ENCODE assay signal across 8 mouse cellular contexts in genomic region chr17:12371310-12371925, GRCm38 (mm10). TPM values are rescaled to one million over a fixed set of nuclear protein-coding genes. Genes with fewer than 3 reads are reported as not detected.
DNase-seq lines count a peak whose midpoint lies in the region; ATAC-seq and TF ChIP-seq lines count a peak whose summit lies in the region.

No protein-coding gene starts in this region.

- no peak for TF ChIP-seq POLR2A in small intestine, adult 2 months (IDR thresholded peaks at IDR 0.05; ENCODE audit: low read depth, low read length)

- no peak for ATAC-seq in embryonic facial prominence, embryonic 13.5 days (ENCODE audit: insufficient number of reproducible peaks, insufficient read depth, low FRiP score, low TSS enrichment, low read depth)
- no peak for ATAC-seq in hindbrain, embryonic 14.5 days (ENCODE audit: low FRiP score)
- peak; percentile 30; the same call in 1 of the 2 replicates for ATAC-seq in lung, postnatal 0 days

- no peaks in the 10 kb centered on the region for H3K9me3 ChIP-seq in embryonic facial prominence, embryonic 13.5 days
- no peaks in the 10 kb centered on the region for H3K9me3 ChIP-seq in hindbrain, embryonic 14.5 days (ENCODE audit: control insufficient read depth, low read length)
- H3K9me3 ChIP-seq in lung, postnatal 0 days (ENCODE audit: low read length): no peaks in the 10 kb centered on the region

- DNase-seq in gastrocnemius, postnatal 10 days: peak; percentile 19
- no peak for DNase-seq in gastrocnemius, postnatal 4 days (ENCODE audit: low spot score in 2 of 2)
- DNase-seq in Muller cell, postnatal 12 days (ENCODE audit: inconsistent ontology term): peak; percentile 52
- peak; percentile 63 for DNase-seq in hindbrain, embryonic 14.5 days (ENCODE audit: low spot score)
- DNase-seq in lung, postnatal 0 days (ENCODE audit: low spot score): peak; percentile 80
- no peak for DNase-seq in spleen, adult 12 weeks (ENCODE audit: low spot score)

- peak; percentile 65 for TF ChIP-seq CTCF in lung, postnatal 0 days (IDR thresholded peaks at IDR 0.05)
- TF ChIP-seq CTCF in small intestine, adult 2 months (IDR thresholded peaks at IDR 0.05; ENCODE audit: extremely low read depth, insufficient read length, insufficient replicate concordance, low read depth, low read length): no peak; the same call in 1 of the 2 replicates

- H3K36me3 ChIP-seq in embryonic facial prominence, embryonic 13.5 days: no peaks in the 10 kb centered on the region
- no peaks in the 10 kb centered on the region for H3K36me3 ChIP-seq in hindbrain, embryonic 14.5 days (replicated peaks; ENCODE audit: control insufficient read depth, insufficient read depth)
- H3K36me3 ChIP-seq in lung, postnatal 0 days (ENCODE audit: insufficient read depth, low read length): no peaks in the 10 kb centered on the region
- no peaks in the 10 kb centered on the region for H3K36me3 ChIP-seq in small intestine, adult 2 months (ENCODE audit: control insufficient read depth, insufficient read depth, low read length)

- TF ChIP-seq EP300 in lung, postnatal 0 days (IDR thresholded peaks at IDR 0.05): 0 out of 2 replicates have a peak, but pooled peaks have one; percentile 20

- H3K27me3 ChIP-seq in embryonic facial prominence, embryonic 13.5 days: no peaks in the 10 kb centered on the region
- no peaks in the 10 kb centered on the region for H3K27me3 ChIP-seq in hindbrain, embryonic 14.5 days (ENCODE audit: control insufficient read depth, insufficient read depth, low read length)
- H3K27me3 ChIP-seq in lung, postnatal 0 days (replicated peaks; ENCODE audit: insufficient read depth, low read length): no peaks in the 10 kb centered on the region
- H3K27me3 ChIP-seq in small intestine, adult 2 months (ENCODE audit: control insufficient read depth, insufficient read depth, low read length): no peaks in the 10 kb centered on the region

- H3K4me3 ChIP-seq in embryonic facial prominence, embryonic 13.5 days: no peak overlapping the region
- no peak overlapping the region for H3K4me3 ChIP-seq in hindbrain, embryonic 14.5 days (replicated peaks; ENCODE audit: low read length)
- no peak overlapping the region for H3K4me3 ChIP-seq in lung, postnatal 0 days (ENCODE audit: low read depth, low read length)
- peak overlapping the region; percentile 16; the same call in 1 of the 2 replicates for H3K4me3 ChIP-seq in small intestine, adult 2 months (ENCODE audit: low read depth, low read length)

- H3K4me1 ChIP-seq in embryonic facial prominence, embryonic 13.5 days: 0 out of 2 replicates have a peak, but pooled peaks cover 12% of the 10 kb centered on the region
- H3K4me1 ChIP-seq in hindbrain, embryonic 14.5 days (replicated peaks; ENCODE audit: control insufficient read depth, insufficient read depth, low read length): peaks cover 6% of the 10 kb centered on the region; the same call in 1 of the 2 replicates
- H3K4me1 ChIP-seq in lung, postnatal 0 days (ENCODE audit: insufficient read depth, low read depth, low read length): no peaks in the 10 kb centered on the region; the same call in 1 of the 2 replicates
- H3K4me1 ChIP-seq in small intestine, adult 2 months (ENCODE audit: control insufficient read depth, insufficient read depth, insufficient read length, low read length): peaks cover 8% of the 10 kb centered on the region; the same call in 1 of the 2 replicates

- peak overlapping the region; percentile 36 for H3K4me2 ChIP-seq in embryonic facial prominence, embryonic 13.5 days
- H3K4me2 ChIP-seq in hindbrain, embryonic 14.5 days (replicated peaks): 0 out of 2 replicates have a peak overlapping the region, but pooled peaks have one; percentile 24
- H3K4me2 ChIP-seq in lung, postnatal 0 days (replicated peaks; ENCODE audit: low read depth, low read length): peak overlapping the region; percentile 35

- H3K9ac ChIP-seq in embryonic facial prominence, embryonic 13.5 days: no peak overlapping the region
- no peak overlapping the region for H3K9ac ChIP-seq in hindbrain, embryonic 14.5 days
- H3K9ac ChIP-seq in lung, postnatal 0 days (replicated peaks; ENCODE audit: low read depth): no peak overlapping the region

- 29% methylated on average over 10 of the region's 10 CpGs for WGBS in embryonic facial prominence, embryonic 13.5 days
- 40% methylated on average over 10 of the region's 10 CpGs for WGBS in hindbrain, embryonic 14.5 days
- WGBS in lung, postnatal 0 days: 33% methylated on average over 10 of the region's 10 CpGs
- WGBS in small intestine, adult 2 months: 22% methylated on average over 10 of the region's 10 CpGs

- no peak overlapping the region for H3K27ac ChIP-seq in embryonic facial prominence, embryonic 13.5 days
- no peak overlapping the region for H3K27ac ChIP-seq in hindbrain, embryonic 14.5 days
- H3K27ac ChIP-seq in lung, postnatal 0 days (ENCODE audit: low read length): no peak overlapping the region
- H3K27ac ChIP-seq in small intestine, adult 2 months (ENCODE audit: insufficient read depth, low read depth, low read length): no peak overlapping the region

RNA-seq across cellular contexts. Expression of gene Plg, which starts 7.0 kb away (rescaled TPM):
- 1 to 10 TPM in 1 of 2 experiments, under 1 TPM in 1; 0.12 to 1.1 TPM for total RNA-seq in gastrocnemius, postnatal 10 days (2021)
- 1 to 10 TPM in 1 of 2 experiments, under 1 TPM in 1; 0.52 to 4.1 TPM for total RNA-seq in gastrocnemius, postnatal 4 days (2021)
- polyA plus RNA-seq in embryonic facial prominence, embryonic 13.5 days (2015; fragmentation: Nextera tagmentation; extraction: Ambion mirVana): 4.2 TPM in 1 of 2 replicates, not detected in the other
- polyA plus RNA-seq in hindbrain, embryonic 14.5 days (2014; fragmentation: Nextera tagmentation; extraction: Ambion mirVana): 0.20 TPM in 1 of 2 replicates, not detected in the other
- polyA plus RNA-seq in lung, postnatal 0 days (2015; fragmentation: Nextera tagmentation; extraction: Ambion mirVana): 0.05 and 0.11 TPM in 2 replicates
- not detected in 2 replicates for polyA plus RNA-seq in small intestine, adult 2 months (2012; rRNA removed)

RNA-seq across cellular contexts. Expression of gene Map3k4, which starts 52.8 kb away (rescaled TPM):
- 10 to 100 TPM; 21.8 to 26.6 TPM for total RNA-seq in gastrocnemius, postnatal 10 days (2021)
- total RNA-seq in gastrocnemius, postnatal 4 days (2021): 10 to 100 TPM; 26.1 to 32.0 TPM
- polyA plus RNA-seq in embryonic facial prominence, embryonic 13.5 days (2015; fragmentation: Nextera tagmentation; extraction: Ambion mirVana): 47.0 and 50.4 TPM in 2 replicates
- polyA plus RNA-seq in hindbrain, embryonic 14.5 days (2014; fragmentation: Nextera tagmentation; extraction: Ambion mirVana): 35.9 and 43.6 TPM in 2 replicates
- 32.5 and 35.4 TPM in 2 replicates for polyA plus RNA-seq in lung, postnatal 0 days (2015; fragmentation: Nextera tagmentation; extraction: Ambion mirVana)
- polyA plus RNA-seq in small intestine, adult 2 months (2012; rRNA removed): 30.0 and 44.2 TPM in 2 replicates

Comparison
In these comparisons a context has a peak if more than half of its experiments do, and no peak if none do; other contexts are left out.
1. DNase-seq: peak in gastrocnemius, postnatal 10 days (single experiment), Muller cell, postnatal 12 days (single experiment), hindbrain, embryonic 14.5 days (single experiment) and lung, postnatal 0 days (single experiment); none in gastrocnemius, postnatal 4 days (0 of 2) and spleen, adult 12 weeks (single experiment).
2. Peak in every context shown above with its lines, with median percentiles within 50 percentile points of each other: H3K4me2 ChIP-seq.